Mouse (Mus musculus) bone marrow macrophage, adult 2 months (primary cell): ENCODE measurements around the gene Hoxb3. TPM values are rescaled to one million over a fixed set of nuclear protein-coding genes. Genes with fewer than 3 reads are reported as not detected.

Experiments
- H3K27ac ChIP-seq: 2 replicates; pipeline ENCODE4 v1.5.1; 2012; ENCODE audit warnings: low read depth, low read length; ENCODE audit not compliant: insufficient read depth
- H3K4me1 ChIP-seq: 2 replicates; pipeline ENCODE4 v1.6.1; 2012; ENCODE audit warnings: low read length; ENCODE audit not compliant: control insufficient read depth, insufficient read depth
- H3K4me3 ChIP-seq: 2 replicates; pipeline ENCODE4 v1.5.1; 2012; ENCODE audit warnings: mild to moderate bottlenecking, low read length, moderate library complexity; ENCODE audit not compliant: insufficient read depth
- CTCF ChIP-seq: IDR thresholded peaks from 2 replicates; pipeline ENCODE4 v1.5.1; 2012; ENCODE audit warnings: low read depth, mild to moderate bottlenecking, low read length, moderate library complexity
- POLR2A ChIP-seq: IDR thresholded peaks from 2 replicates; pipeline ENCODE4 v1.6.1; 2012; ENCODE audit warnings: mild to moderate bottlenecking, low read depth, low read length, borderline replicate concordance
- polyA plus RNA-seq: library from polyadenylated mRNA; stranded (reverse); fragments of >200 nt; gene quantifications from 2 replicates; pipeline ENCODE4 v1.2.4, GENCODE M21; 2012; ENCODE audit not compliant: missing spikeins, insufficient read depth, insufficient read length

Hoxb3 gene
- polyA plus RNA-seq, 1 experiment = 1.6 TPM

DNA sequence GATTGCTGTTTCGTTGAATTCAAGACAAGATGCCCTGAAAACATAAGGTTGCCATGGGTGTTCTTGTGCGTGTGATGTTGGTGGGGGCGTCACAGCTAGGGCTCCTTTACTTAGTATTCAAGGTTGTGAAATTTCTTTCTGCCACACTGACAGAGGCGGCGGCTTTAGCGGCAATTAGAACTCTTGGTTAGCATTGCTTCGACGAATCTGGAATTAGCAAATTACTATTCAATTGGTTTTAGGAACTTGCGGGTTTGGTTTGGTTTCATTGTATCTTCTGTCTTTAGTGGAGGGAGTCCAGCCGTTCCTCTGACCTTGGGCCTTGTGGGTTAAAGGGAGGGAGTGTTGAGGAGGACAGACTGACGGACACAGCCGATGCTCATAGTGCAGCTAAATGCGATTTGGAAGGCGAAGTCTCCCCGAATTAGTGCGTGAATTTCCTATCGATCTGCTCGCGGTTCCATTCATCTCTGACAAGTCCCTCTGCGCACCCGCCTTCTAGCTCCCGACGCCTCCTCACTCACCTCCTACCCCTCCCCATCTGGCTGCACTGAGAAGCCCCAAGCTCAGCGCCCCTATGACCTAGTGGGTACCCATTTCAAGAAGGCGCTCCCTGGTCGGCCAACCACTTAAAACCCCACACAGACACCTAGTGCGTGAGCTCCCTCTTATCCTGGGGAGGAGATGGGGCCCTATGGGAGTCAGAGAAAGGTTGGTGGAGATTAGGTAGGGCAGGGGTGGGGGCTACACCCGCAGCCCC is 5.3 kb upstream of the Hoxb3 start, which contains the start of gene Hoxb4:
Hoxb4 (plus strand) TSS at position 660 of the 760 bp plus-strand sequence.
- Histone ChIP-seq H3K27ac (peak within 1 kb of the TSS; percentile 62), H3K4me3 (peak within 1 kb of the TSS; percentile 78), H3K4me1 (peaks cover 3% of the 10 kb centered on the region)
- TF ChIP-seq POLR2A (no peak), CTCF (no peak)

DNA sequence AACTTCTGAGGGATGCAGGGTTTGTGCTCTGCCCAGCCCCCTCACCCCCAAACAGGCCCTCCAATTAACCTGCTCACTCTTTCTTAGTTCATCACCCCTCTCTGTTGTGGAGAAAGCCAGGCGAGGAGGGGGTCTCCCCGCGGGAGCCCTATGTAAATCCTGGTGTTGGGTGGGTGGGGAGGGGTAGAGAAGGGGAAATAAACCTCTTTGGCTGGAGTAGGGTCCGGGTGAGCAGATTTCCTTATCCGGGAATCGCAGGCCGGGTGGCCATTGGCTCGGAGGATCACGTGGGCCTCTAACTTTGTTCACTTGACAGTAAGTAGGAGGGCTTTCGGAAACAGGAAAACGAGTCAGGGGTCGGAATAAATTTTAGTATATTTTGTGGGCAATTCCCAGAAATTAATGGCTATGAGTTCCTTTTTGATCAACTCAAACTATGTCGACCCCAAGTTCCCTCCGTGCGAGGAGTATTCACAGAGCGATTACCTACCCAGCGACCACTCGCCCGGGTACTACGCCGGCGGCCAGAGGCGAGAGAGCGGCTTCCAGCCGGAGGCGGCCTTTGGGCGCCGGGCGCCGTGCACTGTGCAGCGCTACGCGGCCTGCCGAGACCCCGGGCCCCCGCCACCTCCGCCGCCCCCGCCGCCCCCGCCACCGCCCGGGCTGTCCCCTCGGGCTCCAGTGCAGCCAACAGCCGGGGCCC is 4.6 kb upstream of the Hoxb3 start:
- Histone ChIP-seq H3K4me1 (peaks cover 3% of the 10 kb centered on the region), H3K27ac (peak overlapping the region; percentile 62), H3K4me3 (peak overlapping the region; percentile 78)
- TF ChIP-seq POLR2A = no peak
- no peak for TF ChIP-seq CTCF

DNA sequence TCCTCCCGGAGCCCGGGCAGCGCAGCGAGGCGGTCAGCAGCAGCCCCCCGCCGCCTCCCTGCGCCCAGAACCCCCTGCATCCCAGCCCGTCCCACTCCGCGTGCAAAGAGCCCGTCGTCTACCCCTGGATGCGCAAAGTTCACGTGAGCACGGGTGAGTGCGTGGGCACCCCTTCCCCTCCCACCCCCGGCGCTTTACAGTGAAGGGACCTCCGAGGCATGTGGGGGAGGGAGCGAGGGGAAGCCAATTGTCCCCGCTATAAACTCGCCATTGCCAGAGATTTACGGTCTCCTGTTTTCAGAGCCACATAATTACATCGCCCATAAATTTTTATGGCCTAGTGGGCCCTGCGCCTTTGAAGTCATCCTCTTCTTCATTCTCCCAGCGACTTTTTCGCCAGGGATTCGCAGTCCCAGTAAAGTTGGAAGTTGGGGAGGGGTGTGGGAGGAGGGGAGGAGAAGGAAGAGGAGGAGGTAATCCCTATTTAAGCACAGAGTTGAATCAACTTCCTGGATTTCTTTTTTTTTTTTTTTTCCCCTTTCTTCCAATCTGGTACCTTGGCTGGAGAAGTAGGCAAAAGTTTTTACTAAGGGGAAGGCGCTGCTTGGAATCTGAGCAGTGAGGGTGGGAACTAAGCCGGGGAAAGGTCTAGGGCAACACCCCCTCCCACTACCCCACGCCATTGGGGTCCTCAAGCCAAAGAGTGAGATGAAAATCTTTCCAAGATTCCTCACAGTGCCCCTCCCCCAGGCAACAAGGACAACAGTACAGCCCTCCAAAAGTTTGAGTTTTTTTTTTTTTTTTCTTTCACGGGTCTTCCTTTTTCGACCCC is 3.8 kb upstream of the Hoxb3 start:
- peak overlapping the region; percentile 62 for H3K27ac ChIP-seq
- H3K4me3 ChIP-seq = peak overlapping the region; percentile 78
- TF ChIP-seq CTCF = no peak
- no peak for TF ChIP-seq POLR2A
- H3K4me1 ChIP-seq = peaks cover 3% of the 10 kb centered on the region

DNA sequence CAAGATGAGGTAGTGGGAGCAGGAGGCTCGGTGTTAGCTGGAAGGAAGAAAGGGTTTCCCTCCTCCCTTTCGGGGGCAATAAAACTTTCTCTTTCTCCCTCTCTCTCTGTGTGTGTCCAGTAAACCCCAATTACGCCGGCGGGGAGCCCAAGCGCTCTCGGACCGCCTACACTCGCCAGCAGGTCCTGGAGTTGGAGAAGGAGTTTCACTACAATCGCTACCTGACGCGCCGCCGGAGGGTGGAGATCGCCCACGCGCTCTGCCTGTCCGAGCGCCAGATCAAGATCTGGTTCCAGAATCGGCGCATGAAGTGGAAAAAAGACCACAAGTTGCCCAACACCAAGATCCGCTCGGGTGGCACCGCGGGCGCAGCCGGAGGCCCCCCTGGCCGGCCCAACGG is 3.2 kb upstream of the Hoxb3 start:
- TF ChIP-seq POLR2A (no peak), CTCF (no peak)
- H3K4me3 ChIP-seq = peak overlapping the region; percentile 78
- no peak overlapping the region for H3K27ac ChIP-seq
- peaks cover 3% of the 10 kb centered on the region for H3K4me1 ChIP-seq

DNA sequence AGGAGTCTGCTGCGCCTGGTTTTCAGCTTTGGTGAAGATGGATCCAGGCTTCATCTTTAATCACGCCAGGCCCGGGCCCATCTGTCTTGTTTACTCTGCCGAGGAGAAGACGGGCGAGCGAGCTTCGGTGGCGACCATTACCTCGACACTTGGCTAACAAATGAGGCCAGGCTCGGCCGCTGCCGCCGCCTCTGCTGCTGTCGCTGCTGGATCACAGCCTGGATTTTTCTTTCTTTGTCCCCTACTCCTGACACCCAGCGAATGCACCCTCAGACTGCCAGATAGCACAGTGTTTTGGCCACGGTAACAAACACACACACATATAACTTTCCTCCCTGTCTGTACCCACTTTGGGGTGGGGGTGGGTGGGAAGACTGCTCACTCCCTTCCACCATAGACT is 2.4 kb upstream of the Hoxb3 start:
- peaks cover 3% of the 10 kb centered on the region for H3K4me1 ChIP-seq
- no peak overlapping the region for H3K27ac ChIP-seq
- H3K4me3 ChIP-seq = no peak overlapping the region
- TF ChIP-seq CTCF (no peak), POLR2A (no peak)

DNA sequence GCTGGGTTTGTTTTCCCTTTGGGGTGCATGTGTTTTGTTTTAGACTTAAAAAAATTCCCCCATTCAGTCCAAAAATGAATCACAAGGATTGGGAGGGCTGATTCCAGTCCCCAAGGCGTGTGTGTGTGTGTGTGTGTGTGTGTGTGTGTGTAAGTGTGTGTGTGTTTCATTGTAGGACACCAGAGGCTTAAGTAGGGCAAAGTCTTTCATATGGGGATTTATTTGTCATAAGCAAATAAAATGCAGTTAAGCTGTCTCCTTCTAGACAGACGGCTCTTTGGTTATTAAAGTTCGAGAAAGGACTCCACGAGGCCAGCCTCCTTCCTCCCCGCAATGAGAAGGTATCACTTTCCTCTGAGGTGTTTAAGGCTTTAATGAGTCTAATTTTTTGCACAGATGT is 1.3 kb upstream of the Hoxb3 start:
- no peak overlapping the region for H3K27ac ChIP-seq
- H3K4me3 ChIP-seq = no peak overlapping the region
- no peak for TF ChIP-seq CTCF
- no peak for TF ChIP-seq POLR2A
- peaks cover 3% of the 10 kb centered on the region for H3K4me1 ChIP-seq

DNA sequence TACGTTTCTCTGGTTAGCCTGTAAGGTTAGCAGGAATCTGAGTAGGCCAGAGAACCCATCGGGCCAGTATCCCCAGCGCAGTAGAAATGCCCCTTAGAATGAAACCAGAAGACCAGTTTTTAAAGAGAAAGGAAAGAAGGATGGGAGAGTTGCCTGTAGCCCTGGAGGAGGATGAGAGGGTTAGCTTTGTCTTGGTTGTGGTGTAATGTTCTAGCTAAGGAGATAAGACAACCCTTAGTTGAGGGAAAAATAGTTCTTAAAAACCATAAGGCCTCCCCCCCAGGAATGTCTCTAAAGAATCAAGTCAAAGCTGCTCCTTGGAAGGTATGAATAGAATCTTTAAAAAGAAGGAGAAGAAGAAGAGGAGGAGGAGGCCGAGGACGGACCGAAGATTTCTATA is 388 bp upstream of the Hoxb3 start:
- no peak overlapping the region for H3K4me3 ChIP-seq
- no peak for TF ChIP-seq POLR2A
- TF ChIP-seq CTCF = no peak
- H3K27ac ChIP-seq = no peak overlapping the region
- H3K4me1 ChIP-seq = peaks cover 3% of the 10 kb centered on the region

DNA sequence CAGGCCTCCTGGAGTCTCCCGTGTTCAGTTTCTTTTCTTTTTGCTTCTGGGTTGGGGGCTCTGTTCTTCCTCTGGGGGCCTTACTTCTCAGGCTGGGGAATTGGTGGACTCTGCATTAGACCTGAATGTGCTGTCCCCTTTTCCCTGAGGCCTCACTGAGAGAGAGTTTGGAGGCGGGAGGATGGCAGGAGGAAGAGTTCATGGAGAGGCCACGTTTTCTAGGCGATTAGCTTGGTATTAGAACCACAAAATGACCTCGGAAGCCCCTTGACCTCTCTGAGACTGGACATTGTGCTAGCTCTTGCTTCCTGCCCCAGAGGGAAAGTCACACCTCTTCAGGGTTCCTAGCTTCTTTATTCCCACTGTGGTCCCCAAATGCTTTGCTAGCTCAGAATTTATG is 999 bp downstream of the Hoxb3 start:
- no peak overlapping the region for H3K27ac ChIP-seq
- peaks cover 3% of the 10 kb centered on the region for H3K4me1 ChIP-seq
- H3K4me3 ChIP-seq = no peak overlapping the region
- TF ChIP-seq POLR2A (no peak), CTCF (no peak)

DNA sequence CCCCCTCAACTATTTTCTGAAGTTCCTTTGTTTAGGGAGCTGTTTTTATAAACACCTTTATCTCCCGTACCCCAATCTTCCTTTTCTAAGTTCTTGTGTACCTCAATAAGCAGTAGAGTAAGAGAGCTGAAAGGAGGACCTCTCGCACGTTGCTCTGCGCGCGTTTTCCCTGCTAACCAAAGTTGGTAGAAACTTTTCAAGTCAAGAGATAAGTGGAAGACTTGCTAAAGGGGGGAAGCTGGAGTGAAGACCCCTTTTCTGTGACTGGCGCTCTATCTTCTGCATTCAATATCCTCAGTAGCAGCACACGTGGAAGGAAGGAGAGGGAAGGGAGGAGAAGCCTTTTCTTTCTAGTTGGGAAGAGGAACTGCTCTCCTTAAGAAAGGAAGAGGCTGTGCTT is 1.8 kb downstream of the Hoxb3 start:
- H3K27ac ChIP-seq = no peak overlapping the region
- no peak overlapping the region for H3K4me3 ChIP-seq
- TF ChIP-seq POLR2A (no peak), CTCF (no peak)
- H3K4me1 ChIP-seq = no peaks in the 10 kb centered on the region

DNA sequence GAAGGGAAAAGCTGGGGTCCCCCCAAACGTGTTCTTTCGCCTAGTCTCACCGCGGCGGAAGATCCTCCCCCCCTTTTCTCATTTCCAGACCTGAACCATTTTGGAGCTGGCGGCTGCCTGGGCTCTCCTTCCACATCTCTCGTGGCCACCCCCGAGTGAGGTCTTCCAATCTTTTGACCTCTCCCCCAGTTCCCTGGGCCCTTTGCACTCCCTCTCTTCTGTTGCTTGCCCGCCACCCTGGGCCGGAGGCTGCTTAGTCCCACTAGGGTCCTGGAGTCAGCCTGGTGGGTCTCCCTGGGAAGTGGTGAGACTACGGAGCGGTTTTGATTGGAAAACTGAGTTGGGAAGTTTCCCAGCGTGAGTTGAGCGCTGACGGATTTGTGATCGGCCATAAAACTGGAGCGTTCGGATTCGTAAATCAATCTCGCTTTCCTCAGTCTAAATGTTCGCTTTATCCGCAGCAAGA is 2.7 kb downstream of the Hoxb3 start:
- TF ChIP-seq POLR2A (no peak), CTCF (no peak)
- H3K4me1 ChIP-seq = no peaks in the 10 kb centered on the region
- H3K27ac ChIP-seq = no peak overlapping the region
- H3K4me3 ChIP-seq = no peak overlapping the region
